Mouse (Mus musculus) hindbrain, embryonic 12.5 days (tissue): ENCODE results near the gene Lamc3. TPM values are rescaled to one million over a fixed set of nuclear protein-coding genes. Genes with fewer than 3 reads are reported as not detected.

Experiments used
- ATAC-seq: fragments of 200-750 bp; cut with Nextera tagmentation; 2 replicates; pipeline ENCODE4 v1.8.0; 2017; ENCODE audit warnings: moderate TSS enrichment; ENCODE audit not compliant: low FRiP score
- H3K27ac ChIP-seq: fragments of 300-500 bp; sonication (generic); 2 replicates; pipeline ENCODE4 v1.5.1; 2016; ENCODE audit warnings: mild to moderate bottlenecking
- H3K27me3 ChIP-seq: fragments of 300-500 bp; sonication (generic); 2 replicates; pipeline ENCODE4 v1.6.1; 2016; ENCODE audit warnings: mild to moderate bottlenecking
- H3K36me3 ChIP-seq: fragments of 300-500 bp; sonication (generic); 2 replicates; pipeline ENCODE4 v1.6.1; 2016; ENCODE audit warnings: mild to moderate bottlenecking
- H3K4me1 ChIP-seq: fragments of 300-500 bp; sonication (generic); 2 replicates; pipeline ENCODE4 v1.6.1; 2016
- H3K4me2 ChIP-seq: fragments of 300-500 bp; sonication (generic); replicated peaks from 2 replicates; pipeline ENCODE4 v1.6.1; 2016; ENCODE audit warnings: mild to moderate bottlenecking
- H3K4me3 ChIP-seq: fragments of 300-500 bp; sonication (generic); 2 replicates; pipeline ENCODE4 v1.5.1; 2016; ENCODE audit warnings: mild to moderate bottlenecking
- H3K9ac ChIP-seq: fragments of 300-500 bp; sonication (generic); 2 replicates; pipeline ENCODE4 v1.6.1; 2016; ENCODE audit warnings: mild to moderate bottlenecking, moderate library complexity
- H3K9me3 ChIP-seq: fragments of 300-500 bp; sonication (generic); replicated peaks from 2 replicates; pipeline ENCODE4 v1.6.1; 2016; ENCODE audit warnings: mild to moderate bottlenecking
- WGBS: fragments of 180-500 bp; shearing (Covaris S2); methylation state at CpG from one replicate; pipeline ENCODE4 v1.1.7; 2016; 5-methylcytosine and 5-hydroxymethylcytosine counted together
- polyA plus RNA-seq: library from polyadenylated mRNA; unstranded; fragments of >200 nt; fragmentation: Nextera tagmentation; extraction: Ambion mirVana; gene quantifications from 2 replicates; pipeline ENCODE4 v1.2.1, GENCODE M21; 2016

Gene Lamc3
- 7.2 and 7.6 TPM in 2 replicates for polyA plus RNA-seq

DNA sequence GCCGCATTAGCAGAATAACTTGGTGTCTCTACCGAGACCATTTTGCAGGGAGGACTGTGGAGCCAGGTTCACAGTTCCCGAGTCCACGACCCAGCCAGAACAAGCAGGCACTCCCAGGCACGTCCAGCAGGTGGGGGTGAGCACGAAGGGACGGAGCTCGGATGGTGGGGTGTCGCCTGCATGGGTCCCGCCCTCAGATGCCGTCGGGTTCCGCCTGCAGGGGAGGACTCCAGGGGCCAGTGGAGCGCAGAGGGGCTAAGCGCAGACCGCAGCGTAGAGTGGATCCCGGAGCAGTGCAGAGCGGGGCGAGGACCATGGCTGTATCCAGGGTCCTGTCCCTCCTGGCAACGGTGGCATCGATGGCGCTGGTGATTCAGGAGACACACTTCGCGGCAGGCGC lies at the start of gene Lamc3:
Gene Lamc3 (plus strand): TSS at position 262 of the 400 bp plus-strand sequence.
- Histone ChIP-seq H3K4me3 (peak within 1 kb of the TSS; percentile 17), H3K9ac (no peak within 1 kb of the TSS), H3K4me2 (peak within 1 kb of the TSS; percentile 32), H3K27ac (no peak within 1 kb of the TSS), H3K27me3 (peaks cover 79% of the 10 kb centered on the region), H3K36me3 (no peaks in the 10 kb centered on the region), H3K9me3 (no peaks in the 10 kb centered on the region), H3K4me1 (peaks cover 21% of the 10 kb centered on the region)
- no peak for ATAC-seq
- 7% methylated on average over 26 of the region's 26 CpGs for WGBS

DNA sequence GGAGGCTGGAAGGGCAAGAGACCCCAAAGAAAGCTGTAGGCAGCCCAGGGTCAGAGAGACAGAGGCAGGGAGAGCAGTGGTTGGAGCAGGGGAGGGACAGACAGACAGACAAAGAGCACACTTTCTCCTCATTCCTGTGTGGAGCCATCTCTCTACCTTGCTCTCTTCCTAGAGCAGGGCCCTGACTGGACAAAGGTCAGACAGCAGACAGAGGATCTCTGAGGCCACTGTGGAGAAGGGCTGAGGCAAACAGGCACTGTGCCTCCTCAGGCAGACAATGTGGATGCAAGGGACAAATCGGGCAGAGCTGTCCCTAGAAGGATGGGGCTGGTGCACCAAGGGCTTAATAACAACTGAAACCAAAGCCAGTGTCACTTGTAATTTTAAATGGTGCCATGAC lies 48.2 kb upstream of the Lamc3 start:
- H3K36me3 ChIP-seq = no peaks in the 10 kb centered on the region
- ATAC-seq = no peak
- H3K4me2 ChIP-seq = no peak overlapping the region
- H3K4me3 ChIP-seq = no peak overlapping the region
- H3K27me3 ChIP-seq = peaks cover 44% of the 10 kb centered on the region
- no peak overlapping the region for H3K9ac ChIP-seq
- H3K27ac ChIP-seq = no peak overlapping the region
- peaks cover 14% of the 10 kb centered on the region for H3K4me1 ChIP-seq
- WGBS = 46% methylated on average over 1 of the region's 1 CpGs
- H3K9me3 ChIP-seq = no peaks in the 10 kb centered on the region

DNA sequence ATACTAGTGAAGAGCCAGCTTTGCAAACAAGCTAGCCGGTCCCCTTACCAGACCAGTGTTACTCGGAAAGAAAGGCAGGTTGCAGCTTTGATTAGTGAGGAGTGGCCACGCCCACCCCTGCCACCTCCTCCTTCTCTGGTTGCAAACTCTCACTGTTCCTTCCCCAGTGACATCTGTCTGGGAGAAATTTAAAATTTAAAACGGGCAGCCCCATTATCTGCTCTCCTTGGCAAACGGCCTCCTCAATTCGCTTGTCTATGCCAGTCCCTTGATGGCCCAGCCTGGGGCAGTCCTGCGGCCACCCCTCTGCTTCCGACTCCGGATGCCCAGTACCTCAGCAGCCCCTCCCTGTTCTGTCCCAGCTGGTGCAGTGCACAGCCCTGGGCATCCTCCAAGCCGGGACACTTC lies 42.4 kb upstream of the Lamc3 start:
- ATAC-seq = peak; percentile 82
- Histone ChIP-seq H3K4me1 (peaks cover 22% of the 10 kb centered on the region), H3K27me3 (peaks cover 71% of the 10 kb centered on the region), H3K36me3 (no peaks in the 10 kb centered on the region), H3K9me3 (no peaks in the 10 kb centered on the region), H3K4me2 (peak overlapping the region; percentile 80; the same call in 1 of the 2 replicates), H3K27ac (peak overlapping the region; percentile 35; the same call in 1 of the 2 replicates), H3K9ac (no peak overlapping the region), H3K4me3 (peak overlapping the region; percentile 5; the same call in 1 of the 2 replicates)
- WGBS = 1% methylated on average over 10 of the region's 10 CpGs

DNA sequence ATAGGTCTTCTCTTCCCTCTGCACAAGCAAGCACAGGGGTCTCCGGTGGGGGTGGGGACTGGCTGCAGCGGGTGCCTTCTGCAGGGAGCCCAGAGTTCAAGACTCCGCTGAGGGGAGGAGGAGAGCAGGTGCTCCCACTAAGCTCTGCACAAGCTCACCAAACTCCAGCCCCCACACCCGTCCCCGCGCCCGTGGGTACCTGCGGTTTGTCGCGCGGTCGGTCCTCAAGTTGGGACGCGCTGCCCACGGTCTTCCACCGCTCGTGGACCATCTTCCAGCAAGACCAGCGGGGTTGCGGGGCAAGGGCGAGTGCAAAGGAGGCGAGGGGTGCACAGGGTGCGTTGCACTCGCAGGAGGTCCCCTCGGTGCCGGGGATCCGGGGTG lies 41.6 kb upstream of the Lamc3 start:
- H3K27ac ChIP-seq = no peak overlapping the region
- no peaks in the 10 kb centered on the region for H3K36me3 ChIP-seq
- H3K27me3 ChIP-seq = peaks cover 71% of the 10 kb centered on the region
- peak overlapping the region; percentile 64 for H3K9ac ChIP-seq
- H3K4me3 ChIP-seq = peak overlapping the region; percentile 47
- no peaks in the 10 kb centered on the region for H3K9me3 ChIP-seq
- 5% methylated on average over 26 of the region's 26 CpGs for WGBS
- peaks cover 25% of the 10 kb centered on the region for H3K4me1 ChIP-seq
- peak overlapping the region; percentile 80 for H3K4me2 ChIP-seq
- ATAC-seq = no peak

DNA sequence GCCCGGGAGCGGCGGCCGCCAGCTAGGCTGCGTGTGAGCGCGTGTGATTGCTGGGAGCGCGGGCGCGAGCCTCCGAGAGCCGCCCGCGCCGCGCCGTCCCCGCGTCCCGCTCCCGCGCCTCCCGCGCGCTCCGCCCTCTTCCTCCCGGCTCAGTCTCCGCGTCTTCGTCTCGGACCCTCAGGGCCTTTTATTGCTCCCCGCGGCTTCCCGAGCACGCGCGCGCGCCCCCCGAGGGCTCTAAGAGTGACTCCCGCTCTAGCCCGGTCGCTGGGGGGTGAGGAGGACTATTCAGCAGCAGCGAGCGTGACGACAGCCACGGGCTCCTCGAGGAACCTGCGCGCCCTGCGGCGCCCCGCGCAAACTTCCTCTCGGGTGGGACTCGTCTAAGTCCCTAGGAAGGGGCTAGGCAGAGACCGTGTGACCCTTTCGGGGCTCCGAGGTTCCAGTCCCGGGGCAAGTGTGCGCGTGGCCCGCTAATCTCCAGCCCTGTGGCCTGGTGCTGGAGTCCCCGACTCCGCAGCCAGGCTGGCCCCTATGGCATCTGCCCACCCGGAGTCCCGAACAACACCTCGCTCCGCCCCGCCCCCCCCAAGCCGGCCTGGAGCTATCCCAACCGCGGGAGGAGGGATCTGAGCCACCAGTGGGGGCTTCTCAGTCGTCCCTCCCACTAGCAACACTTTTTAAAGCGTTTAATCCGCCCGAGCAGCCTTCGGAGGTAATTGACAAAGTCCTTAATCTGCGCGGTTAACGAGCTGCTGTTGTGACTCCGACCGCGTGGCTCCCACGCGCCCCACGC lies 41.0 kb upstream of the Lamc3 start, which contains the start of gene Fibcd1:
Gene Fibcd1 (minus strand): TSS at position 110 of the 796 bp plus-strand sequence.
- Histone ChIP-seq H3K4me2 (peak within 1 kb of the TSS; percentile 80), H3K27ac (no peak within 1 kb of the TSS), H3K4me3 (peak within 1 kb of the TSS; percentile 47), H3K4me1 (peaks cover 25% of the 10 kb centered on the region), H3K9ac (peak within 1 kb of the TSS; percentile 64), H3K9me3 (no peaks in the 10 kb centered on the region), H3K36me3 (no peaks in the 10 kb centered on the region), H3K27me3 (peaks cover 69% of the 10 kb centered on the region)
- ATAC-seq = peak; percentile 17; the same call in 1 of the 2 replicates
- under 1% methylated on average over 84 of the region's 88 CpGs for WGBS

DNA sequence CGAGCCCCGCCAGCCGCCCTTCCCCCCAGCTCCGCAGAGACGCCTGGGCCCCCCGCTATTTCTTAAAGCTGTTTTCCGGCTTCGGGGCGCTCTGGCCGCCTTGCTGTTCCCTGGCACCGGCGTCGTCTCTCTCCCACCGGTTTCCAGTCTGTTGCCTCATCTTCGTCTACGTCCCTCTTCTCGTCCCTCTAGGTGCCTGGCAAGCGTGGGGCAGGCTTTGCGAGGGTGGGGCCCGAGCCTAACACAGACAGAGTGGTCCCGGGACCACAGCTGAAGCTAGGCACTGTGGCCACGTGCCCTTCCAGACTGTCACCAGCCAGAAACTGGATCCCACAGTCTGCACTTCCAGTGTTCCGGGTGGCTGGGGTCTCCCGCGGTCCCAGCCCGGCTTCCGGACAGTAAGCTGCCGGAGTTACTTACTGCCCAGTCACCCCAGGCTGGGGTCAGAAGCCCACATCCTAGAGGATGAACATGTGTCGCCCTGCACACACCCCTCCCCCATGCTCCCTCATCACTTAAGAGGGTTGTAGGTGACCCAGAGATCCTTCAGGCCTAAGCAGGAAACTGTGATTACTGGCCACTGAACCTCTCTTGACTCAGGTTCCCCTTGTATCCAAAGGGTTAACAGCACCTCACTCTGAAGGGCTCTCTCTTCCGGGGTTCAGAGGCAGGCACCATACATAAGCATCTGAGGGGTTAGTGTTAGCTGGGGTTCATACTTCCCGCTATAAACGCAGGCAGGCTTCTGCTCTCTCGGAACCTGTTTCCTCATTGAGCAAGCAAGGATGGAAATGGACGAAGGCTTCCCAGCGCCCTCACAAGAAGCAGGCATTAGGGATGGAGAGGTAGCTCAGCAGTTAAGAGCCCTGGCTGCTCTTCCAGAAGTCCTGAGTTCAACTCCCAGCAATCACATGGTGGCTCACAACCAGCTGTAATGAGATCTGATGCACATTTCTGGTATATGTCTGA lies 40.1 kb upstream of the Lamc3 start:
- Histone ChIP-seq H3K36me3 (no peaks in the 10 kb centered on the region), H3K9ac (peak overlapping the region; percentile 64; the same call in 1 of the 2 replicates), H3K27me3 (peaks cover 62% of the 10 kb centered on the region), H3K4me3 (peak overlapping the region; percentile 47), H3K4me2 (peak overlapping the region; percentile 80), H3K27ac (no peak overlapping the region), H3K9me3 (no peaks in the 10 kb centered on the region), H3K4me1 (peaks cover 25% of the 10 kb centered on the region)
- no peak for ATAC-seq
- whole genome bisulfite sequencing = 3% methylated on average over 35 of the region's 35 CpGs

DNA sequence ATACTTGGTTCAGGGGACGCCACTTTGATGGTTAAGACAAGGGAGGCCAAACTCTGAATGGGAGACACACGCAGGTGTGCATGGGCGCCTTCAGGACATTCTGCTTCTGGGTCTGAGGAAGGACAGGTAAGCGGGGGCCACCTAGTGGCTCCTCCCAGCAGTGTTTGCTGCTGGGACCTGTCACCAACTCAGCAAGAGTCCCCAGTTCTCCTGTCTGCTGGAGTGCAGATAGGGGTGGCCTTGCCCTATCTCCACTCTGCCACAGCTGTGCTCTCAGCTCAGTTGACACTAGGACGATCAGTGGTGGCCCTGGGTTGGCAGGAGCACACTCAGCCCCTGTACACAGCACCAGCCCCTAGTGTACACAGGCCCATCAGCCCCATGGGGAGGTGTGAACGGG lies 39.2 kb upstream of the Lamc3 start:
- H3K27me3 ChIP-seq = peaks cover 56% of the 10 kb centered on the region
- 22% methylated on average over 6 of the region's 6 CpGs for WGBS

DNA sequence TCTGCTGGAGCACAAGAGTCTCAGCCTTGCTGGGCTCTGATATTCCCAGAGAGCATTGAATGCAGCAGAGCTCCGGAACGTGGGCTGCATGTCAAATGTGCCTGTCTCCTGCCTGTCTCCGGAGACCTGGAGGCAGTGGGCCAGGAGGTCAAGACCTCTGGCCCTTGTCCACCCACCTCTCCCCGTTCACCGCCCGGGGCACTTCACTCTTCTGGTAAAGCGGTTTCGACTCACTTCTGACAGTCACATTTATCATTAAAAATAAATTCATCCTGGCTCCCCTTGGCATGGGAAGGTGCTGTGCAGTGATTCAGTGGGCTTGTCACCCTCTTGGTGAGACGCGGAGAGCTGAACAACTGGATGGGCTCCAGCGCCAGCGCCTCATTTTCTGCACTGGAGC lies 37.0 kb upstream of the Lamc3 start:
- Histone ChIP-seq H3K27ac (no peak overlapping the region), H3K9ac (no peak overlapping the region), H3K9me3 (no peaks in the 10 kb centered on the region), H3K4me1 (peaks cover 28% of the 10 kb centered on the region), H3K27me3 (peaks cover 34% of the 10 kb centered on the region), H3K4me2 (no peak overlapping the region), H3K4me3 (no peak overlapping the region), H3K36me3 (no peaks in the 10 kb centered on the region)
- 25% methylated on average over 12 of the region's 12 CpGs for WGBS
- ATAC-seq = no peak

More for the DNA sequence above, 39.2 kb upstream of the Lamc3 start:
- no peak overlapping the region for H3K4me3 ChIP-seq
- no peak overlapping the region for H3K27ac ChIP-seq
- ATAC-seq = no peak
- no peaks in the 10 kb centered on the region for H3K9me3 ChIP-seq
- no peaks in the 10 kb centered on the region for H3K36me3 ChIP-seq
- no peak overlapping the region for H3K9ac ChIP-seq
- H3K4me1 ChIP-seq = peaks cover 25% of the 10 kb centered on the region
- no peak overlapping the region for H3K4me2 ChIP-seq

DNA sequence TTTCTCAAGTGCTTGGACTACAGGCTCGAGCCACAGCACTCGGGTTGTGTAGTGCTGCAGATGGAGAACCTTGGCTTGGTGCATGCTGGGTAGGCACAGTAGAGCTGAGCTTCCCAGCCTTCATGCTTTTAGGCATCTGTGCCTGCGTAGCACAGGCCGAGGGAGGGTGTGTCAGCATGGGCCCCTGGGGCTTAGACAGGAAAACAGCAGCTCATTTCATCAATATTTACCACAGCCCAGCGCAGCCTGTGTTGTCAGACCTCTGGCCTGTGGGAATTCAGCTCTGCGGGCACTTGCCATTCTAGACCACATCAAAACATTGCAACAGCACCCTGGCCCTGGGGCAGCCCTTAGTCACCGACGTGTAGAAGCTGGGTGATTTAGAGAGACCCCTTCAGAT lies 31.1 kb upstream of the Lamc3 start:
- ATAC-seq = no peak
- Histone ChIP-seq H3K4me2 (no peak overlapping the region), H3K4me1 (peaks cover 39% of the 10 kb centered on the region), H3K27me3 (peaks cover 19% of the 10 kb centered on the region), H3K27ac (no peak overlapping the region; the same call in 1 of the 2 replicates), H3K36me3 (no peaks in the 10 kb centered on the region), H3K4me3 (no peak overlapping the region), H3K9ac (no peak overlapping the region), H3K9me3 (no peaks in the 10 kb centered on the region)
- WGBS = 65% methylated on average over 8 of the region's 8 CpGs

DNA sequence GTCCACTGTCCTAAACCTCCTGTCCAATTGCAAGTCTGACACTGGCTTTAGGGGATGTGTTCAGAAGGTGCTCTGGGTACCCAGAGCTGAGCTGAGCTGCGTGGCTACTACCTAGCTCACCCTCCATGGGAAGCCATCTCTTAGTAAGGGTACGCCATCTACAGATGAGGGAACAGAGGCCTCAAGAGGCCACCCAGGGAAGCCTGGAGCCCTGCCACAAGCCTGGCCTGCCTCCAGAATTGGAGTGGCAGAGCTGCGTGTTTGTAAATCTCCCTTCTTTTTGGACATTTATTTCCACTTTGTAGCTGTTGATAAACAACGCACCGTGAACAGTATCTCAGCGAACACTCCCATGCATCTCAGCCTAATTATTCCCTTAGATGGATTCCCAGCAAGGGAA lies 29.9 kb upstream of the Lamc3 start:
- ATAC-seq = no peak
- 80% methylated on average over 6 of the region's 6 CpGs for WGBS
- Histone ChIP-seq H3K9me3 (no peaks in the 10 kb centered on the region), H3K36me3 (no peaks in the 10 kb centered on the region), H3K4me2 (no peak overlapping the region), H3K9ac (no peak overlapping the region), H3K27me3 (peaks cover 19% of the 10 kb centered on the region), H3K27ac (no peak overlapping the region), H3K4me3 (no peak overlapping the region), H3K4me1 (peaks cover 39% of the 10 kb centered on the region)

DNA sequence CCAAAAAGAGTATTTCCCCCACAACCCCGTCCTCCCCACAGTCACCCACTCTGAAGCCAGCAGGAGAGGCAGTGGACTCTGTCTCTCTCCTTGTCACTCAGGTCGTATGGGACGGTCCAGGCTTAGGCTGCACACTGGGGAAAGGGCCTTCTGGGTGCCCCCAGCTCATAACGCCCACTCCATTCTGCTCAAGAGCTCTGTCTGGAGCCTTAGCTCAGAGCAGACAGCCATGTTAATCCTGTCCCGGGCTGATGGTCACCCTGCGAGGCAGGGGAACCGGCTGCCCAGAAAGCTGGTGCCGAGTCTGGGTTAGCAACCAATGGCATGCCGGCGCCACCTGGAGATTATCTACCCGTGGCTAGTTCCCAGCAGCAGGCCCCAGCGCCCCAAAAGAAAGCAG lies 28.6 kb upstream of the Lamc3 start:
- peaks cover 19% of the 10 kb centered on the region for H3K27me3 ChIP-seq
- H3K36me3 ChIP-seq = no peaks in the 10 kb centered on the region
- no peak overlapping the region; the same call in 1 of the 2 replicates for H3K4me2 ChIP-seq
- H3K4me3 ChIP-seq = no peak overlapping the region
- ATAC-seq = no peak
- peaks cover 39% of the 10 kb centered on the region for H3K4me1 ChIP-seq
- 23% methylated on average over 12 of the region's 12 CpGs for WGBS
- H3K9me3 ChIP-seq = no peaks in the 10 kb centered on the region
- H3K9ac ChIP-seq = no peak overlapping the region; the same call in 1 of the 2 replicates
- H3K27ac ChIP-seq = no peak overlapping the region

DNA sequence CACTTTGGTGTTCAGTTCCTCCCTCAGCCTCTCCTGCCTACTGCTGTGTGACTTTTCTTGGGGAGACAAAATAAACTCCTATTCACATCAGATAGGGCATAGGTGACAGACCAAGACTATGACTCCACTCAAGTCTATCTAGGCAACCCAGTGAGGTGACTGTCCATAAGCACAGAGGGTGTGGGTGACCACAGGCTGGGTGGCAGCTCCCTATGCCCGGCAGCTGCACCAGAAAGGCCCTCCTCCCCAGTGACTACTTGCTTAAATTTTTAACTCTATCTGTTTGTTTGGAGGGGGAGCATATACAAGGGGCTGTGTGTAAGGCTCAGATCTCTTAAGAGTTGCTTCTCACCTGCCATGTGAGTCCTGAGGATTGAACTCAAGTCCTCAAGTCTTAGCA lies 24.2 kb upstream of the Lamc3 start:
- H3K4me3 ChIP-seq = no peak overlapping the region
- H3K4me1 ChIP-seq = peaks cover 34% of the 10 kb centered on the region
- no peak overlapping the region for H3K4me2 ChIP-seq
- no peak overlapping the region for H3K9ac ChIP-seq
- H3K36me3 ChIP-seq = no peaks in the 10 kb centered on the region
- no peaks in the 10 kb centered on the region for H3K9me3 ChIP-seq
- H3K27ac ChIP-seq = no peak overlapping the region
- no peak for ATAC-seq
- H3K27me3 ChIP-seq = peaks cover 15% of the 10 kb centered on the region
- WGBS = 73% methylated on average over 1 of the region's 1 CpGs
